Mouse (Mus musculus): ENCODE data around the gene Vps35l.

The Vps35l gene

DNA sequence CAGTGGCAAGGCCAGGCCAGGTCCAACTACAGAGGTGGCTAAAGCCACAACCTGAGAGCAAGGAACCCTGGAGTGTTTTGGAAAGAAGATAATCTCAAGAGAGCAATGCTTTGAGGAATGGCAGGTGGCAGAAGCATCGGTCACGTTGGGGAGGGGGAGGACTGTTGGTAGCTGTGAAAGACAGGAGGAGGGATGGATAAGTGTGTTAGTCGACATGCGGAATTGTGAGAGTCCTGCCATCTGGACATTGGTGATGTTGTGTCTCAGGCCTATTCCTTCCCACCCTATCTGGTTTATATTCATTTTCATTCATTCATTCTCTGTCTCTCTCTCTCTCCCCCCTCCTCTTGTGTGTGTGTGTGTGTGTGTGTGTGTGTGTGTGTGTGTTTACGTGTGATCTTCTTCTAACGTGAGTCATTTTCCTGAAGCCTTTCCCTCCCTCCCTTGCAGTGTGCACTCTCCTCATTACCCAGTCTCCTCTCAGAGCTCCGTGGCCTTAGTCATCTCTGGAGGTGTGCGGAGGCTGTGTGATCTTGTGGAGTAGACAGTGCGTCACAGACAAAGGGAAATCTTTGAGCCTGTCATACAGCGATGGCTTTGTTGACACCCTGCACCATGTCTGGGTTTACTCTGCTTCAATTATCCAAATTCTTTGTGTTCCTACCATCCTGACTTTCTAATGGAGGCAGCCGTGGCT lies 43.4 kb downstream of the Vps35l start:
- DNase-seq = no peak

DNA sequence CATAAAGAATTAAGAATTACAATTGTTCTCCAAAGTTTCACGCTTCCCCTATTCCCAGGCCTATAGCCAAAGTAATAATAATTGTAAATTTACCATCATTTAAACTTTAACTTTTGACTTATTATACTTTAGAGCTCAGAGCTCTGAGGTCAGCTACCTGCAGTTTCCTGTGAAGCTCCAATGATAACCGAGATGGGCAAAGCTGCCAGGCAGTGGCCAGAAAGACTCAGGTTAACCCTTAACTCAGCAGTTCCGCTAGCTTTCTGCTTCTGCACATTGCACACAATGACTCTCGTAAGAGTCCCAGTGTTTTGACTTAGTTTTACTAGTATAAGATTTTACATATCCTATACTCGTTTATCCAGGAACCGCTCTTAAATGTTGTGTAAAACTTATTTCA lies 46.1 kb downstream of the Vps35l start:
- DNase-seq = no peak

DNA sequence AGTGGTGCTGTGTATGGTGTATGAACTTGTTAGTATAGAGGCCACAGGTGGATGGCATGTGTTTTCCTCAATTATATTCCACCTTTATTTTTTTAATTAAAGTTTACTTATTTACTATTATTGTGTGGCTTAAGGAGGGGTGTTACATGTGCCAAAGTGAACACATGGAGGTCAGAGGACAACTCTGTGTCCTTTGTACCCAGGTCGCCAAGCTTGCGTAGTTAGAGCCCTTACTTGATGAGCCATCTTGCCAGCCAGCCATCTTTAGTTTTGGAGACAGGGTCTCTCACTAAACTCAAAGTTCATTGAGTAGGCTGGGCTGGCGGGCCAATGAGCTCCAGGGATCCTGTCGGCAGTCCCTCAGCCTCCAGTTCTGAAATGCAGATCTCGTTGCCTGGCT lies 47.3 kb downstream of the Vps35l start:
- DNase-seq = no peak

DNA sequence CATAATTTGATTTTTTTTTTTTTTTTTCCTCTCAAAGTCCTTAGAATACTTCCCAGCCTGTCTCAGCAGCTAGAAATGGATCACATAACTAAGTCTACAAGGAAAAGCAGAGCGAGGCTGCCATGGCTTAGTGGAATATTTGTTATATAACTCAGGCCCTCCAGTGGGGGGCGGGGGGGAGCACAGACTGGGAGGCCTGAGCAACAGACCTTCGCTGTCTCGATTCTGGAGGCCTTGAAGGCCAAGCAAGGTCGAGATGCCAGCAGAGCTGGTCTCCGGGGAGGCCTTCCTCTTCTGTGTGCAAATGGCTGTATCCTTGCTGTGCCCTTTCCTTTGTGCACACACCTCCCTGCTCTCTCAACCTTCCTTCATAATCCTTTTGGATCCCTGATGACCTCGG lies 48.5 kb downstream of the Vps35l start:
- no peak for DNase-seq

DNA sequence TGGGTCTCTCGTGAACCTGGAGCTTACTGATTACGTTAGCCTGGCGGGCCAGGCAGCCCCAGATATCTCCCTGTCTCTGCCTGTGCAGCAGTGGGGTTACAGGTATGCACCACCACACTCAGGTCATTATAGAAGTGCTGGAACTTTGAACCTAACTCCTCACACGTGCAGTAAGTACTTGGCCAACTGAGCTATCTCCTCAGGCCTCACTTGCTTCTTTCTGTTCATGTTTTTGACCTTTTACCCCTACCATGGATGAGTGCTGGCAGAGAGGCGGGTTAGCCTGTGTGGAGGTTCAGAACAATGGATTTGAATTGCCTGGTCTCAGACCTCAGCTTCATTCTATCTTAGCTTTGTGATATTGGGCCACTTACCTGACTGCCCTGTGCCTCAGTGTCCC lies 50.3 kb downstream of the Vps35l start:
- DNase-seq = no peak

DNA sequence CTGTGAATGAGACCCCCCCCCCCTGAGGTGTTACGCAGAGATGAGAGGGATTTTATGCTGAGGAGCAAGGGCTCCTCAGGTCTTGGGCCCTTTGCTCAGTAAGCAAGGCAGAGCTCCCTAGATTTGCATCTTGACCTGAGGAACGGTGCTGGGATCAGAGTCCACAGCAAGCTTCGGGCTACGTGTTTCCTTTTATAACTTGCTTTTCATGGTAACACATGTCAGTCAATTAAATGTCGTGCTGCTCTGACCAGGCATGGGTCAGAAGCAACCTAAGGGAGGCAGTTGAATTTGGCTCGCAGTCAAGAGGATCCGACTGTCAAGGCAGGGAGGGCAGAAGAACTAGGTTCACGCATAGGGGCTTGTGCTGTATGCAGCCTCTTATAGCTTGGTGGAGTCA lies 53.9 kb downstream of the Vps35l start:
- no peak for DNase-seq

DNA sequence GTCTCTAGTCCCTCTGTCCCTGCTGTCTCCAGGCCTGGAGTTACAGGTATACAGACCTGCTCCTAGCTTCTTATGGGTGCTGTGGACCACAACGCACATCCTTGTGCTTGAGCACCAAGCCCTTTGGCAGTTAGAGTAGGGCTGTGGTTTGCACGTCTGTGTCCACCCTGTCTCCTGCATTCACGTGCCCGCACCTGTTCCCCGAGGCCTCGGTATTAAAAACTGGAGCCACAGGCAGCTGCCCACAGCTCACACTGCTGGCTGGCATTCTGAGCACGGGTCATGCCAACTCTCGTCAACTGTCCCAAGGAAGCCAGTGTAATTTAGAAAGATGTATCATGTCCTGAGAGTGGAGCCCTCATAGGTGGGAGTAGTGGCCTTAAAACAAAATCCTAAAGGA lies 55.8 kb downstream of the Vps35l start:
- DNase-seq = no peak

DNA sequence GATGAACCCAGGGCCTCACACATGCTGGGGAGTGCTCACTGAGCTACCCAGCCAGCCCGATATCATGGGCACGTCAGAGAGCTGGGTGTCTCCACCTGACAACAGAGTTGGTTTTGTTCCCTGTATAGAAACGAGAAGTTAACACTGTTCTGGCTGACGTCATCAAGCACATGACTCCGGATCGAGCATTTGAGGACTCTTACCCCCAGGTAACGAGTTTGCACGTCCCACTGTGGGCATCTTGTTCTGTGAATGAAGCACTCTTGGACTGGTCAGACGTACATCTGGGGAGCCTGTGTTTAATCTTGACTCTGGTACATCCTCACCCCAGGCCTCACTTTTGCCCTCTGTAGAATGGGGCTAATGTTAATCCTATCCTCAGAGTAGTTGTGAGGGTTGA lies 56.8 kb downstream of the Vps35l start:
- no peak for DNase-seq

DNA sequence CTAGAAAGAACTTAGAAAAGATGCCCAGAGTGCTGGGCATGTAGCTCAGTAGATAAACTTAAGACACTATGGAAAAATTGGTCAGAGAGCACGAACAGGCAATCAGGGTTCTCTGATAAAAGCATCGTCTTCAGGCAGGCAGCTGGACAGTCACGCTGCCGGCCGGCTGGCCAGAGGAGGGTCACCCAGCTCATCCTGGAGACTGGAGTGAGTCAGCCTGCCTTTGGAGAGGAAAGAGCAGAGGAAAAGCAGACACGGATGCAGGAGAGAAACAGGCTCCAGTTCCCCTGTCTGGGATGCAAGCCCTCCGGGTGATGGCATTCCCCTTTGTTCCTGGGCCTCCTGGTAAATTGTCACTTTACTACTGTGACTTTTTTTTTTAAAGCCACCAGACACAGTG lies 57.6 kb downstream of the Vps35l start:
- DNase-seq = no peak

DNA sequence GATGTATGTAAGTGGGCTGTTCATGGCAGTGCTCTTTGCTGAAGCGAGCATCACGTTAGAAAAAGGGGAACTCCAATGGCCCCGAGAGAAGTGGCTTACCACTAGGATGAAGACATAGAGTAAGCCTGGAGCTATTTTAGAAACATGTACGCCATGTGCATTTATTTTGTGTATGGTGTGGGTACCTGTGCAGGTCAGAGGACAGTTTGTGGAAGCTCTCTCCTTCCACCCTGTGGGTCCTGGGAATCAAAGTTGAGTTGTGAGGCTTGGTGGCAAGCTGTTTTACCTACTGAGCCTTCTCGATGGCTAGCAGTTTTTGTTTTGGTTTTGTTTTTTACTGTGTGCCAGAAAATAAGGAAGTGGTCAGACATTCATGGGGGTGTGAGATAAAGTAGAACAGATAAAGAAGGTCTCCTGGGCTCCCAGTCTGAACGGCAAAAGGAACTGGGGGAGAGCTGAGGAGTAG lies 58.1 kb downstream of the Vps35l start:
- DNase-seq = peak; percentile 15 to 51

DNA sequence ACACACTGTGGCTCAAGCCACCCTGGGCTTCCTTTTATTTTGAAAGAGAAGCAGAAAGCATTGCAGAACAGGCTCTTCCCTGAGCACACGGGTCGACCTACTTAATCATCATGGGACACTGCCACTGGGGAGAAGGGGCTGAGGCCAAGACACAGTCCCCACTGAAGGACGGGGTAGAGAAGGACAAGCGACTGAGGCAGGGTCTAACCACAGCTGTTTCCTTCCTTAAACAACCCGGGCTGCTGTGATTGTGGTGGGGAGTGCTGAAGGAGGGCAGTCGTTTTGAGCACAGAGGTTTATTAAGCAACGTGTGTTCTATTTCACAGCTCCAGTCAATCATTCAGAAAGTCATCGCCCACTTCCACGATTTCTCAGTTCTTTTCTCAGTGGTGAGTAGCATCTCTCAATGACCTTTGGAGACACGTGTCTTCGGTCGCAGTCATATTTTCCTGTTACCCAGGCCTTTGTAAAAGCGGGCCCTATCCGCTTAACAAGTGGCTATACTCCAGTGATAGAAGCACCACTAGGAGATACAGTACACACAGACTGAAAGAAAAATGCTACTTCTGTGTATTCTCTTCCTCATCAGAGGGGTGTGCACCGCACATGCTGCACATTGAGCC lies 60.2 kb downstream of the Vps35l start:
- no peak for DNase-seq

DNA sequence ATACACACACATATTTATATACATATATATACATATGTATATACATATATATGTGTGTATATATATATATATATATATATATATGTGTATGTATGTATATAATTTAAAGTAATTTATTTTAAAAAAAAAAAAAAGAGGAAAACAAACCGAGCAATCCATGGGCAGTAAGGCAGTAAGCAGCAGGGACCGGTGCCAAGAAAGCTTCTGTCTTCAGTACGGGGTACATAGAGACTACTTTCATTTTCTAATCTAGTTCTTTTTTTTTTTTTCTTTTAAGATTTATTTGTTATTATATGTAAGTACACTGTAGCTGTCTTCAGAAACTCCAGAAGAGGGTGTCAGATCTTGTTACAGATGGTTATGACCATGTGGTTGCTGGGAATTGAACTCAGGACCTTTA lies 61.8 kb downstream of the Vps35l start:
- no peak for DNase-seq

DNA sequence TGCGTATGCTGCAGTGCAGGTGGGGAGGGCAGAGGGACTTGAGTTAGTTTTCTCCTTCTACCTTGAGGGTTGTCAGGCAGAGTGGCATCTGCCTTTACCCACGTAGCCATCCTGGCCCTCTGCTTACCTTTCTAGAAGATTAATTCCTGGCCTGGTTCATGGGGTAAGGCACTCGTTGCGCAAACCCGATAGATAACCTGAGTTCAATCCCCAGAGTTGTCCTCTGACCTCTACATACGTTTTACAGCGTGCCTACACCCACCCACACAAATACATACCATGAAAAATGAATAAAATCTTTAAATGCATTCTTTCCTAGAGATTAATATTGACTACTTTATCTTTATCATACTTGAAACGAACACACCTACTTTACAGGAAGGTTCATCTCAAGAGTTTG lies 63.4 kb downstream of the Vps35l start:
- DNase-seq = no peak

DNA sequence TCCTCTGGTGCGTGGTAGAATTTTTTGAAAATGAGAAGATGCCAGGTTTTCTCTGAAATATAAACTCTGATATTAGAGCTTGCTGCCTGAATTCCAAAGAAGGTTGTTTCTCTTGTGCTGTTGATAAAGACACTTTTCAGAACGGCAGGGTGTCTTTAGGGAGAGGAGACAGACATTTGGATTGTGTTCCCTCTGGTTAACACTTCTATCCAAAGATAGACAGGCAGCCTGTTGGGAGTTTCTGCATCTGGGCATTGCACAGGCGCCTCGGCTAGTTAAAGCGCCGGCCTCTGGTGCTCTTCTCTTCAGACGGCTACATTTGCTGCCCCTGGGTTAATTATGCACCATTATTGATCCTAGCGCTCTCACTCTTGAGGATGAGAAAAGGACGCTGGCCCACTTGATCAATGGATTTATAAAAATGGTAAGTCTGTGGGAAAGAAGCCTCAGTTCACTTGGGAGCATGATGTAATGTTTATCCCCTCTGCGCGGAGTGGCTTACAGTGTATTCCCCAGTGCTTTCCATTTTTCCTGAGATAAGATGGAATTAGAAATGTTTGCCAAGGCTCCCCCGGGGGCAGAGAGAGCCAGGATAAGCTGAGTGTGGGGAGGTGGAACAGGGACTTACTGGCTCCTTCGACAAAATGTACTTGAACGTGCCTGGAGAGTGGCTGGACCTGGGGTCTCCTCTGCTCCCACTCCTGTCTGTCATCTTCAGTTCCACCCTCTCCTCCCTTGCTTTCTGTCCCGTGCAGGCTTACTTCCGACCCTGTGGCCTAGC lies 66.8 kb downstream of the Vps35l start:
- no peak for DNase-seq

DNA sequence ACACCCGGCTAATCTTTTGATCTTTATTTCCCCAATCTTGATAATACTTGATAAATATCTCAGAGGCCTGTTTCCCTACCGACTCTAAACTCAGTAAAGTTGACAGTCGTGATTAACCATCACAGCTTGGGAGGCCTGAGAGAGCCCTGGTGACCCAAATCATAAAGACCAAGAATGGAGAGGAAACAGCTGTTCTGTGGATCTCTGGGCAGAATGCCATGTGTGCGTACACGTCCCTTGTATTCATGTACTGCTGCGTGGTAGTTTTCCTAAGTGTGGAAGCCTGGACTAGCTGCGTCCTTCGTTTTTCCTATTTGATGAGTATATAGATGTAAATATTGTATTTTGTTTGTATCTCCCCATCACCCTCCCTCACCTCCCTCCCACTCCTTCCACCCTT lies 67.9 kb downstream of the Vps35l start:
- no peak for DNase-seq

DNA sequence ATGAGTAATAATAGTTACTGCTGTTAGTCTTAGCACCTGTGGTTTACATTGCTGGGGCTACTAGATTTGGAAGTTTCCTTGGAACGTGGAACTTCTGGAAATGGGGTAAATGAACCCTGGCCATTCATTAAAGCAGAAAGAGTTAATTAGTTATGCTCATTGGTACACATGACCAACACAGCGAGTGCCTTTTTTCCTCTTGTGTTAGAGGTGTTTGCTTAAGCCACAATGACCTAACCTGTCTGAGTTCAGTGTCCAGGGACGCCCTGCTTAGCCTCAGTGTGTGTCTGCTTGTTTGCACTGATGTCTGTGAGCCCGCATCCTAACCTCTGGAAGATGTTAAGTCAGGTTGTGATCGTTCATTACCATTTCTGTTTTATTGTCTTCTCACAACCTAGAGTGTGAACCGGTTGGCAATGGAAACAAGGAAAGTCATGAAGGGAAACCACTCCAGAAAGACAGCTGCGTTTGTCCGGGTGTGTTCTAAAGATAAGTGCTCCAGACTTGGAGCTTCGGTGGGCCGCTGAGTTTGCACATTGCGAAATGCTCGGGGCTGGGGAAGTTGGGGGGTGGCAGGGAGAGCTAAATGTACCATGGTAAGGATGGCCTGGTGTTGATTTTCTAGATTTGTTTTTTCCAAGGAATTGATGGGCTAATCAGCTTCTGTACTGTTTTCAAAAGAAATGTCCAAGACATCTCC lies 71.5 kb downstream of the Vps35l start:
- no peak for DNase-seq

DNA sequence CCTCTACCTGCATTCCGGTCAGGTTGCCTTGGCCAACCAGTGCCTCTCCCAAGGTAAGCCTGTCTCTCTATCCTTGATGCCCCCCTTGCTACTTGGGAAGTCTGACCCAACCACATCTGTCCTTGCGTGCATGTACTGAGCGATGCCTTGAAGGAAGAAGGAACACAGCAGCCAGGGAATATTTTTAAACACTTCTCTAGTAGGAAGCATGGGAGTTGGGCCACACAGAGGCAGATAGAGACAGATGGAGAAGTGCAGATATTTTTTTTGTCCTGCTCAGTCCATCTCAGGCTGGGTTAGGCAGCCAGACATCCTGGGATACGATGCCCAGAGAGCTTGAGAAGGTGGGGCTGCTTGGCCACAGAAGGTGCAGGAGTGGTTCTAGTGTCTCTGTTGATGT lies 73.6 kb downstream of the Vps35l start:
- DNase-seq = no peak

DNA sequence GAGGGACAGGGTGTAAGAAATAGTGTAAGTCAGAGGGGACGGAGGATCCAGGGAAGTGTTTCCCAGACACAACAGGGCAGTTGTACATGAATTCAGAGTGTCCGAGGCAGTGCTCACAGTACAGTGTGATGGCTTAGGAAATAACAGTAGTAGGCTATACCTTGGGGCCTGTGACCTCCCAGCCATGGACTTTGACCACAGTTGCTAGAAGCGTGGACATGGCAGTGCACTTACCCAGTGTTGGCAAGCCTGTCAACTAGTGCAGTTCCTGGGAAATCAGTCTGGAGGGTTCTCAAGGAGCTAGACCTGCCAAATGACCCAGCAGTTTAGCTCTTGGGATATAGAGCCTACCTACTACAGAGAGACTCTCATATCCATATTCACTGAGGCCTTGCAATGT lies 76.2 kb downstream of the Vps35l start:
- DNase-seq = no peak

DNA sequence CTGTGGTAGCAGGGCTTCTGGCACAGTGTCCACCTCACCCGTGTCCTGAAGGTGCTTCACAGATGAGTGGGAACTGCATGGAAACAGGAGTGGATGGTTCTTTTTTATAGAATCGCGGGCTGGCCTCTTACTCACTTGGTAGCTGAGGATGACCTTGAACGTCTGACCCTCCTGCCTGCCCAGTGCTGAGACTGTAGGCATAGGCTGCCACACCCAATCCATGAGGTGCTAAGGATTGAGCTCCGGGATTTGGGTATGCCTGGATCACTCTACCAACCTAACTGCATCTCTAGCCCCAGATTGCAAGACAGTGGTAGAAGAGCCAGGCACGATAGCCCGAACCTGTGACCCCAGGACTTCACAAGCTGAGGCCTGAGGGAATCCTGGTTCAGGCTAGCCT lies 77.7 kb downstream of the Vps35l start:
- no peak for DNase-seq

DNA sequence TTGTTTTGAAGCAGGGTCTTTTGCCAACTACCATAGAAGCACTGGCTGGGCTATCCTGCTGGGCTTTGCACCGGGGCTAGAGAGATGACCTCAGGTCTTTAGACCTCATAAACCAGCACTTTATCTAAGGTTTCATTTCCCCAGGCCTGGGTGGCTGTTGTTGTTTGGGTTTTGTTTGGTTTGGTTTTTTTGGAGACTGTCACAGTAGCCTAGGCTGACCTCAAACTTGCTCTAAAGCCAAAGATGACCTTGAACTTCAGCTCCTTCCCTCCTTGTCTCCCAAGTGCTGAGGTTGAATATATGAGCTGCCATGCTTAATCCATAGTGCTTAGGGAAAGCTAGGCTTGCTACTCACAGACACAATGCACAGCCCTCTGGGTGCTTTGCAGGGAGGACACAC lies 79.6 kb downstream of the Vps35l start:
- DNase-seq = no peak

DNA sequence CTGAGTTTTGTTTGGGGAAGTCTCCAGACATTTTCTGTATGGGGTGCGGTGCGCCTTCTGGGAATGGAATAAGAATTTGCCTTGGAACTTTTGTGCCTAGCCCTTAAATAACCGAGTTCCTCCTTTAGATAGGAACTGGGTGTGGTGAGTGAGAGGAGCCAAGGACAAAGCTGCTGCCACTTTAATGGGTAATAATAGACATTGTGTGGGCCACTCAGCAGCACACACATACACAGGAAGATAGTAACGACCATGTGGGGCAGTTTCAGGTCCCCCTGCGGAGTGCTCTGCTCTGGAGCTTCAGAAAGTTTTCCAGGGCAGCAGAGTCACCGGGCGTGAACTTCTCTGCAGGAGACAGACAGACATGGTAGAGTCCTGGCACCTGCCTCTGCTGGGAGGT lies 81.3 kb downstream of the Vps35l start:
- DNase-seq = no peak

DNA sequence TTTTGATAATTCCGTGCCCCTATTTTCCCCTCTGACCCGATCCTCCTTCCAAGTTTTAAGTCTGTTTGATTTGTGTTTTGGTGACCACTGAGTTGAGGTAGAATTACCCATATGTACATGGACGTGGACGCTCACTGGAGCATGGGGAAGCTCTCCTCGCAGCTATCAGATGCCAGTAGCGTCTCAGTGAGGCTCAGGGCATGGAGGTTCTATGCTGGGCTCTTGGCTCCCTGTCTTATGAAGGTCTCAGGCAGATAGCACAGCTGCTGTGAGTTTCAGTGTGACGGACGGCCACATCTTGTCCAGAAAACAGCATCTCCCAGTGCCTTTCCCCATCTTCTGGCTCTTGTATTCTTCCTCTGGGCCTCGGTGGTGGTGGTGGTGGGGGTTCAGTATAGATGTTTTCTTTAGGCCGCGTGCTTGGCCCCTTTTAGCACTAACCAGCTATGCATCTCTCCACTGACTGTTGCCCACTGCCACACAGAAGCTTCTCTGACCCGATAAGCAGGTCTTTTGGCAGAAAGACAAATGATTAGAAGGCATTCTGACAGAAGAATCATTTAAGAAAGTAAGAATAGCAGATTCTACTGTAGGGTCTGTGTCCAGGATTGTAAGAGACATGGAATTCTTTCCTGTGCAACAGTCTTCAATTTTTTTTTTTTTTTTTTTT lies 82.0 kb downstream of the Vps35l start:
- no peak for DNase-seq

DNA sequence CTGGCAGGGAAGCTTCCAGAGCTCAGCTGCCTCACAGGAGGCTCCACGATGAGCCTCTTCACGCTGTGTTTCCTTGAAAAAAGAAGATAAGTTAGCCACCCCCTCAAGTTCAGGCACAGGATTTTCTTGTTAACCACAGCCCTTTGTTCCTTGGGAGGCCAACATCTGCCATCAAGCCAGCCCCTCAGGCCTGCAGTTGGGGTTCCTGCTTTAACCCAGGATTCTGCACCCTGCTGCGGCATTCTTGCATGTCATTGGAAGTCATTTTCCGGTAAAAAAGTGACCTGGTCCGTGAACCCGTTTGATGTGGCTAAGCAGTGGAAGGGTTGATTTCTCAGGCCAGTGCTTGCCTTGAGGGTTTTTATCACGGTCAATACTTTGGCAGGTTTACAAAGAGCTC lies 84.4 kb downstream of the Vps35l start:
- no peak for DNase-seq
